Mouse (Mus musculus): ENCODE measurements at regions not wholly inside any gene's neighbourhood (a gene's known extent, or its start where the extent isn't known, plus 50 kb on each side); places are given as distances from the start of the nearest gene placed in this dataset.
A peak's percentile ranks its signal among the peaks of the same experiment; 100 is the strongest.

GRCm38 (mm10) chr14:61665815-61666214 is 58.6 kb downstream of the Kcnrg start:
- no peak for DNase-seq

GRCm38 (mm10) chr14:61673184-61673583 is 65.9 kb downstream of the Kcnrg start:
- DNase-seq: no peak

GRCm38 (mm10) chr14:61678107-61678506 is 70.8 kb downstream of the Kcnrg start:
- DNase-seq: no peak

GRCm38 (mm10) chr14:61680818-61681707 is 73.8 kb downstream of the Kcnrg start:
- DNase-seq: peak; percentile 90

GRCm38 (mm10) chr14:61681708-61682701 is 74.7 kb downstream of the Kcnrg start:
- peak; percentile 97 for DNase-seq

- peak; percentile 68 for DNase-seq
Measured at GRCm38 (mm10) chr14:61682721-61683355, 75.6 kb downstream of the Kcnrg start.

GRCm38 (mm10) chr14:61683356-61683740 is 76.1 kb downstream of the Kcnrg start:
- DNase-seq: no peak

- DNase-seq: peak; percentile 39
Measured at GRCm38 (mm10) chr14:61683791-61684411, 76.6 kb downstream of the Kcnrg start.

- no peak for DNase-seq
Measured at GRCm38 (mm10) chr14:61684473-61685230, 77.4 kb downstream of the Kcnrg start.

- no peak for DNase-seq
Measured at GRCm38 (mm10) chr14:61685231-61685800, 78.1 kb downstream of the Kcnrg start.

GRCm38 (mm10) chr14:61686101-61686691 is 78.9 kb downstream of the Kcnrg start:
- DNase-seq: no peak

- peak; percentile 46 for DNase-seq
Measured at GRCm38 (mm10) chr14:61686821-61687341, 79.6 kb downstream of the Kcnrg start.

- no peak for DNase-seq
Measured at GRCm38 (mm10) chr14:61687346-61688012, 80.2 kb downstream of the Kcnrg start.

- DNase-seq: no peak
Measured at GRCm38 (mm10) chr14:61688013-61688520, 80.8 kb downstream of the Kcnrg start.

- no peak for DNase-seq
Measured at GRCm38 (mm10) chr14:61688666-61689065, 81.4 kb downstream of the Kcnrg start.

GRCm38 (mm10) chr14:61689281-61689680 is 82.0 kb downstream of the Kcnrg start:
- DNase-seq: no peak

GRCm38 (mm10) chr14:61689776-61690175 is 82.5 kb downstream of the Kcnrg start:
- no peak for DNase-seq

- DNase-seq: no peak
Measured at GRCm38 (mm10) chr14:61691785-61692372, 84.6 kb downstream of the Kcnrg start.

GRCm38 (mm10) chr14:61694796-61695195 is 87.5 kb downstream of the Kcnrg start:
- DNase-seq: no peak

All from lung, postnatal 14 days (tissue).